Mouse (Mus musculus): ENCODE measurements around the gene Ccnd3. TPM values are rescaled to one million over a fixed set of nuclear protein-coding genes. Genes with fewer than 3 reads are reported as not detected.

The Ccnd3 gene
- polyA plus RNA-seq, 1 experiment from 2014 or later, result 260 TPM

- Histone ChIP-seq H3K4me1 (ENCODE audit: control insufficient read depth, insufficient read depth, low read length) (0 out of 2 replicates have a peak, but pooled peaks cover 2% of the 10 kb centered on the region), H3K36me3 (ENCODE audit: control insufficient read depth, insufficient read depth, low read length) (no peaks in the 10 kb centered on the region), H3K4me2 (ENCODE audit: low read depth) (no peak overlapping the region), H3K9ac (ENCODE audit: low read length) (no peak overlapping the region), H3K4me3 (ENCODE audit: low read depth, low read length) (no peak overlapping the region), H3K9me3 (ENCODE audit: control insufficient read depth, low read length) (no peaks in the 10 kb centered on the region), H3K27me3 (ENCODE audit: control insufficient read depth, insufficient read depth, low read length) (peaks cover 16% of the 10 kb centered on the region), H3K27ac (ENCODE audit: low read depth, low read length) (no peak overlapping the region)
- WGBS, result 53% methylated on average over 15 of the region's 15 CpGs
- ATAC-seq (ENCODE audit: insufficient read depth, low FRiP score, low TSS enrichment) (no peak), DNase-seq (ENCODE audit: low spot score) (no peak)
Measured at GRCm38 (mm10) chr17:47472435-47473350, 32.2 kb upstream of the Ccnd3 start.

GRCm38 (mm10) chr17:47473434-47473974 lies 31.3 kb upstream of the Ccnd3 start:
- Histone ChIP-seq H3K4me3 (ENCODE audit: low read depth, low read length) (no peak overlapping the region), H3K27me3 (ENCODE audit: control insufficient read depth, insufficient read depth, low read length) (peaks cover 8% of the 10 kb centered on the region), H3K9ac (ENCODE audit: low read length) (no peak overlapping the region), H3K9me3 (ENCODE audit: control insufficient read depth, low read length) (no peaks in the 10 kb centered on the region), H3K36me3 (ENCODE audit: control insufficient read depth, insufficient read depth, low read length) (no peaks in the 10 kb centered on the region), H3K4me2 (ENCODE audit: low read depth) (no peak overlapping the region), H3K27ac (ENCODE audit: low read depth, low read length) (no peak overlapping the region), H3K4me1 (ENCODE audit: control insufficient read depth, insufficient read depth, low read length) (no peaks in the 10 kb centered on the region)
- DNase-seq (ENCODE audit: low spot score), result peak; percentile 44
- WGBS, result 14% methylated on average over 8 of the region's 8 CpGs
- no peak for ATAC-seq (ENCODE audit: insufficient read depth, low FRiP score, low TSS enrichment)

- no peak for DNase-seq (ENCODE audit: low spot score)
- no peak for ATAC-seq (ENCODE audit: insufficient read depth, low FRiP score, low TSS enrichment)
Measured at GRCm38 (mm10) chr17:47474250-47474649, 30.6 kb upstream of the Ccnd3 start.

DNA sequence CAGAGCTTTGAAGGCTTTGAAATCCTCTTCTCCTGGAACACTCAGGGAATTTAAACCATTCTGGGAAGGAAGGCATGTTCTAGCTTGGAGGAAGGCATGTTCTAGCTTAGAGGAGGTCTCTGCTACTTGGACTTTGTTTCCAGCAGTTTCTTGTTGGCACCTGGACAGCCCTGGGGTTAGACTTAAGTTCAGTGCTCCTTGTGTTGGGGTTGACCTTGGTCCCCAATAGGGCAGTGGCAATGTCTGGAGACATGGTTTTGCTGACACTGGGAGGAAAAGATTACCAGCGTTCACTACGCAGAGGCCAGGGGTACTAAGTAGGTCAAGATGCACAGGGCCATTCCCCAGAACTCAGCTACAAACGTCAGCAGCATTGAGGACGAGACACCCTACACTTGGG lies 29.7 kb upstream of the Ccnd3 start:
- Histone ChIP-seq H3K4me3 (ENCODE audit: low read depth, low read length) (no peak overlapping the region), H3K4me2 (ENCODE audit: low read depth) (no peak overlapping the region), H3K9ac (ENCODE audit: low read length) (no peak overlapping the region), H3K27ac (ENCODE audit: low read depth, low read length) (no peak overlapping the region), H3K9me3 (ENCODE audit: control insufficient read depth, low read length) (no peaks in the 10 kb centered on the region), H3K36me3 (ENCODE audit: control insufficient read depth, insufficient read depth, low read length) (no peaks in the 10 kb centered on the region), H3K27me3 (ENCODE audit: control insufficient read depth, insufficient read depth, low read length) (no peaks in the 10 kb centered on the region), H3K4me1 (ENCODE audit: control insufficient read depth, insufficient read depth, low read length) (no peaks in the 10 kb centered on the region)
- DNase-seq (ENCODE audit: low spot score) (no peak), ATAC-seq (ENCODE audit: insufficient read depth, low FRiP score, low TSS enrichment) (no peak)
- WGBS, result 84% methylated on average over 4 of the region's 4 CpGs

More at GRCm38 (mm10) chr17:47474250-47474649, 30.6 kb upstream of the Ccnd3 start:
- peaks cover under 1% of the 10 kb centered on the region; the same call in 1 of the 2 replicates for H3K27me3 ChIP-seq (ENCODE audit: control insufficient read depth, insufficient read depth, low read length)
- 84% methylated on average over 4 of the region's 4 CpGs for WGBS
- no peaks in the 10 kb centered on the region for H3K36me3 ChIP-seq (ENCODE audit: control insufficient read depth, insufficient read depth, low read length)
- no peak overlapping the region for H3K4me2 ChIP-seq (ENCODE audit: low read depth)
- H3K9me3 ChIP-seq (ENCODE audit: control insufficient read depth, low read length), result no peaks in the 10 kb centered on the region
- no peaks in the 10 kb centered on the region for H3K4me1 ChIP-seq (ENCODE audit: control insufficient read depth, insufficient read depth, low read length)
- no peak overlapping the region for H3K4me3 ChIP-seq (ENCODE audit: low read depth, low read length)
- H3K9ac ChIP-seq (ENCODE audit: low read length), result no peak overlapping the region
- no peak overlapping the region for H3K27ac ChIP-seq (ENCODE audit: low read depth, low read length)

DNA sequence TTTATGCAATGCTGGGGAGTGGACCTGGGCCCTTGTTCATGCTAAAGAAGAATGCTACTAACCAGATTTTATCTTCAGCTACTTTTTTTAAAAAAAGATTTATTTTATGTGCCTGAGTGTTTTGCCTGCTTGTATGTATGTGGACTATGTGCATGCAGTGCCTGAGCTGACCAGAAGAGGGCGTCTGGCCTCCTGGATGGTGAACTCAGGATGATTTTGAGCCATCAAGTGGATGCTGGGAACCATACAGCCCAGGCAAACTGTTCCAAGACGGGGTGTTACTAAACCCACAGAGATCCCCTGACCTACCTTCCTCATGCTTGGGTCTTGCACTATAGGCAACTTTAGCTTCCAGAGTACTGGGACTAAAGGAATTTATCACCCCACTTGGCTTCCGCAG lies 29.1 kb upstream of the Ccnd3 start:
- 61% methylated on average over 3 of the region's 3 CpGs for WGBS
- no peaks in the 10 kb centered on the region for H3K36me3 ChIP-seq (ENCODE audit: control insufficient read depth, insufficient read depth, low read length)
- no peak overlapping the region for H3K4me2 ChIP-seq (ENCODE audit: low read depth)
- DNase-seq (ENCODE audit: low spot score) (no peak), ATAC-seq (ENCODE audit: insufficient read depth, low FRiP score, low TSS enrichment) (no peak)
- no peak overlapping the region for H3K27ac ChIP-seq (ENCODE audit: low read depth, low read length)
- H3K4me1 ChIP-seq (ENCODE audit: control insufficient read depth, insufficient read depth, low read length), result no peaks in the 10 kb centered on the region
- no peaks in the 10 kb centered on the region for H3K9me3 ChIP-seq (ENCODE audit: control insufficient read depth, low read length)
- no peak overlapping the region for H3K4me3 ChIP-seq (ENCODE audit: low read depth, low read length)
- no peak overlapping the region for H3K9ac ChIP-seq (ENCODE audit: low read length)
- no peaks in the 10 kb centered on the region for H3K27me3 ChIP-seq (ENCODE audit: control insufficient read depth, insufficient read depth, low read length)

DNA sequence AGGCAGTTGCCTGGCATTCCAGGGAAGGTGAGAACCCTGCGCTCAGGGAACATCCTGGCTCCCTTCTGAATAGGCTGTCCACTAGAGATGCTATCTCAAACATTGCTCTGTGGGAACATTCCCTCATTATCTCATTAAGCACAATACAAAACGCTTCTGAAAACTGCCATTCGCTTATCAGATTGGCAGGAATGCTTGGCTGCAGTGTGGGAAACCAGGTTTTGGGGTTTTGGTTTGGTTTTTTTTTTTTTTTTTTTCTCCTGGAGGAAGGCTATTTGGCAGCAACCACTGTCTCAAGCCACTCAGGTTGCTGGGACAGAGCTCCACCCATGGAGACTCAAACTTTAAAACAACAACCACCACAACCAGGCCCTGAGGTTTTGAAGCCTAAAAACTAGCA lies 25.0 kb upstream of the Ccnd3 start:
- ATAC-seq (ENCODE audit: insufficient read depth, low FRiP score, low TSS enrichment) (no peak), DNase-seq (ENCODE audit: low spot score) (no peak)
- 82% methylated on average over 3 of the region's 3 CpGs for WGBS
- no peaks in the 10 kb centered on the region for H3K9me3 ChIP-seq (ENCODE audit: control insufficient read depth, low read length)
- peaks cover 4% of the 10 kb centered on the region; the same call in 1 of the 2 replicates for H3K4me1 ChIP-seq (ENCODE audit: control insufficient read depth, insufficient read depth, low read length)
- H3K4me3 ChIP-seq (ENCODE audit: low read depth, low read length), result no peak overlapping the region
- no peaks in the 10 kb centered on the region for H3K36me3 ChIP-seq (ENCODE audit: control insufficient read depth, insufficient read depth, low read length)
- H3K27me3 ChIP-seq (ENCODE audit: control insufficient read depth, insufficient read depth, low read length), result no peaks in the 10 kb centered on the region
- H3K27ac ChIP-seq (ENCODE audit: low read depth, low read length), result no peak overlapping the region
- H3K9ac ChIP-seq (ENCODE audit: low read length), result no peak overlapping the region
- no peak overlapping the region for H3K4me2 ChIP-seq (ENCODE audit: low read depth)

- H3K9me3 ChIP-seq (ENCODE audit: control insufficient read depth, low read length), result no peaks in the 10 kb centered on the region
- H3K27me3 ChIP-seq (ENCODE audit: control insufficient read depth, insufficient read depth, low read length), result no peaks in the 10 kb centered on the region
- H3K4me1 ChIP-seq (ENCODE audit: control insufficient read depth, insufficient read depth, low read length), result peaks cover 4% of the 10 kb centered on the region; the same call in 1 of the 2 replicates
- peak; percentile 64 for DNase-seq (ENCODE audit: low spot score)
- 50% methylated on average over 2 of the region's 2 CpGs for WGBS
- H3K27ac ChIP-seq (ENCODE audit: low read depth, low read length), result no peak overlapping the region
- no peaks in the 10 kb centered on the region for H3K36me3 ChIP-seq (ENCODE audit: control insufficient read depth, insufficient read depth, low read length)
- H3K4me3 ChIP-seq (ENCODE audit: low read depth, low read length), result no peak overlapping the region
- no peak overlapping the region for H3K4me2 ChIP-seq (ENCODE audit: low read depth)
- no peak overlapping the region for H3K9ac ChIP-seq (ENCODE audit: low read length)
- no peak for ATAC-seq (ENCODE audit: insufficient read depth, low FRiP score, low TSS enrichment)
Measured at GRCm38 (mm10) chr17:47482401-47482800, 22.4 kb upstream of the Ccnd3 start.

DNA sequence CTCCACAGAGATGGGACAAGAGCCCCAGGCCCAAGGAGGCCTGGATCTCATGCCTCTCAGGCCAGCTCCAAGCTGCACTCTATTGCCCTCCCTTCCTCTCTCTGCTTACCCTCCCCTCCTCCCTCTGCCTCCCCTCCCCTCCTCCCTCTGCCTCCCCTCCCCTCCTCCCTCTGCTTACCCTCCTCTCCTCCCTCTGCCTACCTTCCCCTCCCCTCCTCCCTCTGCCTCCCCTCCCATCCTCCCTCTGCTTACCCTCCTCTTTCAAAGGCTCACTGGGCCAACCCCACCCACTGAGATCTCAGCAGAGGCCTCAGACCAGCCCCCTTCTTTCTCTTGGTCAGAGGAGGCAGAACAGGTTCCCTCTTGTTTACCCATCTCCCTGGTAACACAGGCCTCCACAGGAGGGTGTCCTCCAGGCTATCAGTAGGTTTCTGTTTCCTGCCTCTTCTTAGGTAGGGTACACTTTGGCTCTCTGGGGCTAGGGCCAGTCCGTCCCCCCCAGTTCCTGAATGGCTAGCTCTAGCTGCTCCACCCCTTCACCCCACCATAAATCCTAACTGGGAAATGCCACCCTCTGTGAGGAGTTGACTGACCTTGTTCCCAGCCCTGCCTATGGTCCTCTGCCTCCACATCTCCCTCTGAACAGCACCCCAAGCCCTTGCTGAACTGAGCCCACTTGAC lies 20.5 kb upstream of the Ccnd3 start:
- no peak overlapping the region for H3K4me3 ChIP-seq (ENCODE audit: low read depth, low read length)
- DNase-seq (ENCODE audit: low spot score) (peak; percentile 24), ATAC-seq (ENCODE audit: insufficient read depth, low FRiP score, low TSS enrichment) (no peak)
- no peaks in the 10 kb centered on the region for H3K9me3 ChIP-seq (ENCODE audit: control insufficient read depth, low read length)
- no peak overlapping the region for H3K9ac ChIP-seq (ENCODE audit: low read length)
- H3K27me3 ChIP-seq (ENCODE audit: control insufficient read depth, insufficient read depth, low read length), result no peaks in the 10 kb centered on the region
- H3K36me3 ChIP-seq (ENCODE audit: control insufficient read depth, insufficient read depth, low read length), result no peaks in the 10 kb centered on the region
- H3K4me1 ChIP-seq (ENCODE audit: control insufficient read depth, insufficient read depth, low read length), result peaks cover 4% of the 10 kb centered on the region; the same call in 1 of the 2 replicates
- 0% methylated on average over 1 of the region's 1 CpGs for WGBS
- H3K4me2 ChIP-seq (ENCODE audit: low read depth), result no peak overlapping the region
- no peak overlapping the region for H3K27ac ChIP-seq (ENCODE audit: low read depth, low read length)
